Mouse (Mus musculus) liver, postnatal 0 days (tissue): ENCODE results near the gene Coro1a.

ENCODE experiments used
- CTCF ChIP-seq: sonication (generic); IDR thresholded peaks from 2 replicates; pipeline ENCODE4 v1.5.1; 2016; ENCODE audit warnings: antibody characterized with exemption, low read depth
- EP300 ChIP-seq: IDR thresholded peaks from 2 replicates; pipeline ENCODE4 v1.6.1; 2016; ENCODE audit warnings: antibody characterized with exemption, low read depth, mild to moderate bottlenecking

DNA sequence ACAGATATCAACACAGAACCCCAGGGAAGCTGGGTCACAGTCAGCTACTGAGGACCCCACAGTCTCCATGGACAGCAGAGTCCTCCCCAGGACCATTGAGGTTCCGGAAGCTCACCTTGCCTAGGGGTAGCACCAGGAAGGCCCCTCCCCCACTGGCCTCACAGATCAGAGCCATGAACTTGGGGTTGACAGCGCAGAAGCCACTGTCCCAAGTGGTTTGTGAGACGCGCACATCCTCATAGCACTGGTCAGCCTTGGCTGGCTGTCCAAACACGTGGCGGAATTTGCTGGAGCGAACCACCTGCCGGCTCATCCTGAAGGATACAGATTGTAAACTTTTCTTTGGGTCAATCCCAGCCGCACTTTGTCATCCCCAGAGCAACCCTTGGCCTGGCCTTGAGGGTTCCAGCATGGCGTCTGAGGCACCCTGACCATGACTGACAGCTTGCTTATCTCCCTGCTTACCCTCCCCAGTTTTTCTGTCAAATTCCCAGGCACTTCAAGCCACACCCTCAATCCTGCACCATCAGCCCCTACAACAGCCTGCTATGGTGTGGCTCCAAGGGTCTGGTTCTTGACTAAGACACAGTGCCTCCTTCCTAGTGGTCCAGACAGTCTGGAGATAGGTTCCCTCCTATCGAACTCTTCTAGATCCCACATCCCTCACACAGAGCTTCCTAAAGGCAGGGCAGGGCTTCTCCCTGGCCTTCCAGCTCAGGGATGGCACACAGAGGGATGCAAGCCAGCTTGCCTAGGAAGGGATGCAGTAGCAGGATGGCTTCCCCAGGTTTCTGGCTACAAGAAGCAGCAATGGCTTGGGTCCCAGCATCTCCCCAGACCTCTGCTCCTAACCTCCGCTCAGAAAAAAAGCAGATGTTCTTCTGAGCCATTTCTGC is 4.5 kb downstream of the Coro1a start:
- TF ChIP-seq CTCF: no peak
- TF ChIP-seq EP300: no peak
